Comparison of ENCODE assay signal across 9 mouse cellular contexts in genomic region chr17:80165741-80166140, GRCm38 (mm10). TPM values are rescaled to one million over a fixed set of nuclear protein-coding genes. Genes with fewer than 3 reads are reported as not detected.
A peak's percentile ranks its signal among the peaks of the same experiment; 100 is the strongest.
DNase-seq lines count a peak whose midpoint lies in the region; ATAC-seq and TF ChIP-seq lines count a peak whose summit lies in the region.
"Had no signal": no experiment of that assay in that cellular context is flagged by ENCODE, and none has a peak within 500 bp of the region (broad histone marks: within the 10 kb centered on the region; RNA-seq: fewer than 3 reads in every experiment).

No protein-coding gene starts in this region.

- no peak overlapping the region for H3K9ac ChIP-seq in liver, adult 2 months (ENCODE audit: low read depth, low read length)
- no peak overlapping the region for H3K9ac ChIP-seq in liver, embryonic 11.5 days (ENCODE audit: low read depth, low read length)
- no peak overlapping the region for H3K9ac ChIP-seq in limb, embryonic 15.5 days

- ATAC-seq in liver, embryonic 11.5 days (replicated peaks; ENCODE audit: low FRiP score), result no peak
- ATAC-seq in limb, embryonic 15.5 days (ENCODE audit: insufficient number of reproducible peaks, low FRiP score, low TSS enrichment, low read depth), result peak; percentile 73; the same call in 1 of the 2 replicates

- intact Hi-C loops in heart, postnatal 14 days (cut with DNase I), result loop anchor here (5.0 kb wide), 1 partner anchor 38 kb away; the partner anchor contains the start of gene Galm

- no peaks in the 10 kb centered on the region for H3K27me3 ChIP-seq in liver, adult 2 months (ENCODE audit: control insufficient read depth, insufficient read depth, low read length)
- H3K27me3 ChIP-seq in liver, embryonic 11.5 days (replicated peaks; ENCODE audit: control insufficient read depth, insufficient read depth, low read length), result no peaks in the 10 kb centered on the region
- H3K27me3 ChIP-seq in limb, embryonic 15.5 days, result no peaks in the 10 kb centered on the region
- no peaks in the 10 kb centered on the region for H3K27me3 ChIP-seq in midbrain, embryonic 10.5 days (ENCODE audit: low read depth, poor library complexity, severe bottlenecking)

- no peak overlapping the region for H3K27ac ChIP-seq in liver, adult 2 months (replicated peaks; ENCODE audit: insufficient read depth, low read depth, low read length)
- no peak overlapping the region for H3K27ac ChIP-seq in liver, embryonic 11.5 days (ENCODE audit: low read depth, low read length)
- peak overlapping the region; percentile 66; the same call in 1 of the 2 replicates for H3K27ac ChIP-seq in cortical plate, adult 2 months (ENCODE audit: insufficient read depth, low read length)
- H3K27ac ChIP-seq in limb, embryonic 15.5 days, result peak overlapping the region; percentile 75
- no peak overlapping the region for H3K27ac ChIP-seq in midbrain, embryonic 10.5 days (replicated peaks)
- H3K27ac ChIP-seq: kidney, postnatal 0 days had no signal

- no peak overlapping the region for H3K4me3 ChIP-seq in liver, adult 2 months (ENCODE audit: insufficient read depth, low read depth, low read length)
- H3K4me3 ChIP-seq in liver, embryonic 11.5 days (ENCODE audit: low read depth, low read length), result no peak overlapping the region
- H3K4me3 ChIP-seq in cortical plate, adult 2 months (ENCODE audit: insufficient read depth, low read length), result no peak overlapping the region
- no peak overlapping the region for H3K4me3 ChIP-seq in limb, embryonic 15.5 days
- H3K4me3 ChIP-seq in midbrain, embryonic 10.5 days, result no peak overlapping the region

- no peak overlapping the region for H3K4me2 ChIP-seq in liver, embryonic 11.5 days
- no peak overlapping the region for H3K4me2 ChIP-seq in limb, embryonic 15.5 days

- 55% methylated on average over 6 of the region's 6 CpGs for WGBS in liver, adult 2 months
- 68% methylated on average over 6 of the region's 6 CpGs for WGBS in liver, embryonic 11.5 days
- 42% methylated on average over 6 of the region's 6 CpGs for WGBS in limb, embryonic 15.5 days
- 87% methylated on average over 6 of the region's 6 CpGs for WGBS in midbrain, embryonic 10.5 days

- H3K9me3 ChIP-seq in liver, embryonic 11.5 days (ENCODE audit: control insufficient read depth, low read length), result no peaks in the 10 kb centered on the region
- H3K9me3 ChIP-seq in limb, embryonic 15.5 days, result no peaks in the 10 kb centered on the region
- H3K9me3 ChIP-seq in midbrain, embryonic 10.5 days (replicated peaks), result no peaks in the 10 kb centered on the region

- peaks cover 19% of the 10 kb centered on the region for H3K4me1 ChIP-seq in liver, adult 2 months (ENCODE audit: control insufficient read depth, insufficient read depth, low read length)
- H3K4me1 ChIP-seq in liver, embryonic 11.5 days (replicated peaks; ENCODE audit: control insufficient read depth, insufficient read depth, low read length), result no peaks in the 10 kb centered on the region; the same call in 1 of the 2 replicates
- H3K4me1 ChIP-seq in cortical plate, adult 2 months (ENCODE audit: control insufficient read depth, insufficient read depth, low read length), result peaks cover 16% of the 10 kb centered on the region
- H3K4me1 ChIP-seq in limb, embryonic 15.5 days, result peaks cover 25% of the 10 kb centered on the region
- H3K4me1 ChIP-seq in midbrain, embryonic 10.5 days, result peaks cover 25% of the 10 kb centered on the region

- TF ChIP-seq POLR2A in liver, adult 2 months (IDR thresholded peaks at IDR 0.05; ENCODE audit: extremely low read depth, insufficient read depth, low read length), result no peak
- TF ChIP-seq POLR2A in cortical plate, adult 2 months (IDR thresholded peaks at IDR 0.05; ENCODE audit: extremely low read depth, insufficient read depth, low read length), result no peak

- DNase-seq in liver, adult 2 months (ENCODE audit: extremely low read depth, low read depth, low spot score), result peak; percentile 52
- DNase-seq in liver, embryonic 11.5 days (ENCODE audit: low spot score), result no peak
- DNase-seq in heart, postnatal 14 days, result peak; percentile 51 to 59
- DNase-seq in spleen, adult 12 weeks (ENCODE audit: low spot score), result no peak
- no peak for DNase-seq in urinary bladder, postnatal 4 days (ENCODE audit: low spot score in 2 of 2)
- DNase-seq in midbrain, embryonic 10.5 days (ENCODE audit: low spot score), result no peak

- peaks cover 6% of the 10 kb centered on the region; the same call in 1 of the 2 replicates for H3K36me3 ChIP-seq in liver, adult 2 months (ENCODE audit: control insufficient read depth, insufficient read depth, low read length)
- H3K36me3 ChIP-seq in liver, embryonic 11.5 days (ENCODE audit: control insufficient read depth, insufficient read depth, low read length), result no peaks in the 10 kb centered on the region
- H3K36me3 ChIP-seq in limb, embryonic 15.5 days, result no peaks in the 10 kb centered on the region
- no peaks in the 10 kb centered on the region for H3K36me3 ChIP-seq in midbrain, embryonic 10.5 days

- H3K79me2 ChIP-seq in liver, adult 2 months (ENCODE audit: control insufficient read depth, insufficient read depth, low read length), result peaks cover 14% of the 10 kb centered on the region; the same call in 1 of the 2 replicates

- no peak for TF ChIP-seq CTCF in liver, adult 2 months (IDR thresholded peaks at IDR 0.05; ENCODE audit: low read depth, low read length)
- no peak for TF ChIP-seq CTCF in cortical plate, adult 2 months (IDR thresholded peaks at IDR 0.05; ENCODE audit: extremely low read depth, insufficient read depth, low read length)

RNA-seq across cellular contexts. Expression of gene Galm, which starts 38.5 kb away (rescaled TPM):
- 68.6 and 70.5 TPM in 2 replicates for total RNA-seq in liver, adult 2 months (2014; rRNA removed)
- 81.2 and 98.5 TPM in 2 replicates for polyA plus RNA-seq in liver, adult 2 months (2012; rRNA removed)
- polyA plus RNA-seq in liver, embryonic 11.5 days (2014; fragmentation: Nextera tagmentation; extraction: Ambion mirVana), result 16.7 and 18.7 TPM in 2 replicates
- polyA plus RNA-seq in cortical plate, adult 2 months (2012; rRNA removed), result 2.2 and 2.4 TPM in 2 replicates
- total RNA-seq in heart, postnatal 14 days (2021), result 10 to 100 TPM; 11.0 to 12.4 TPM
- polyA plus RNA-seq in limb, embryonic 15.5 days (2015; fragmentation: Nextera tagmentation; extraction: Ambion mirVana), result 12.9 and 14.1 TPM in 2 replicates
- polyA plus RNA-seq in midbrain, embryonic 10.5 days (2016; fragmentation: Nextera tagmentation; extraction: Ambion mirVana), result 8.1 and 9.9 TPM in 2 replicates

RNA-seq across cellular contexts. Expression of gene Srsf7, which starts 41.4 kb away (rescaled TPM):
- total RNA-seq in liver, adult 2 months (2014; rRNA removed), result 20.5 and 22.3 TPM in 2 replicates
- polyA plus RNA-seq in liver, adult 2 months (2012; rRNA removed), result 13.2 and 20.6 TPM in 2 replicates
- 649 and 673 TPM in 2 replicates for polyA plus RNA-seq in liver, embryonic 11.5 days (2014; fragmentation: Nextera tagmentation; extraction: Ambion mirVana)
- polyA plus RNA-seq in cortical plate, adult 2 months (2012; rRNA removed), result 136 and 137 TPM in 2 replicates
- total RNA-seq in heart, postnatal 14 days (2021), result 10 to 100 TPM; 42.8 to 51.6 TPM
- 496 and 517 TPM in 2 replicates for polyA plus RNA-seq in limb, embryonic 15.5 days (2015; fragmentation: Nextera tagmentation; extraction: Ambion mirVana)
- polyA plus RNA-seq in midbrain, embryonic 10.5 days (2016; fragmentation: Nextera tagmentation; extraction: Ambion mirVana), result 795 and 858 TPM in 2 replicates

RNA-seq across cellular contexts. Expression of gene Ttc39d, which starts 41.5 kb away (rescaled TPM):
- total RNA-seq in liver, adult 2 months (2014; rRNA removed), result not detected in 2 replicates
- polyA plus RNA-seq in liver, adult 2 months (2012; rRNA removed), result not detected in 2 replicates
- not detected in 2 replicates for polyA plus RNA-seq in liver, embryonic 11.5 days (2014; fragmentation: Nextera tagmentation; extraction: Ambion mirVana)
- 0.08 and 0.11 TPM in 2 replicates for polyA plus RNA-seq in cortical plate, adult 2 months (2012; rRNA removed)
- total RNA-seq in heart, postnatal 14 days (2021), result under 1 TPM in 1 of 2 experiments, not detected in 1; 0.07 TPM
- polyA plus RNA-seq in limb, embryonic 15.5 days (2015; fragmentation: Nextera tagmentation; extraction: Ambion mirVana), result 0.05 TPM in 1 of 2 replicates, not detected in the other
- polyA plus RNA-seq in midbrain, embryonic 10.5 days (2016; fragmentation: Nextera tagmentation; extraction: Ambion mirVana), result 0.06 and 0.19 TPM in 2 replicates
- polyA plus RNA-seq: kidney, postnatal 0 days had no signal

RNA-seq across cellular contexts. Expression of gene Gemin6, which starts 58.5 kb away (rescaled TPM):
- total RNA-seq in liver, adult 2 months (2014; rRNA removed), result 4.9 and 5.9 TPM in 2 replicates
- polyA plus RNA-seq in liver, adult 2 months (2012; rRNA removed), result 2.2 and 2.3 TPM in 2 replicates
- polyA plus RNA-seq in liver, embryonic 11.5 days (2014; fragmentation: Nextera tagmentation; extraction: Ambion mirVana), result 71.9 and 75.9 TPM in 2 replicates
- polyA plus RNA-seq in cortical plate, adult 2 months (2012; rRNA removed), result 7.6 and 8.0 TPM in 2 replicates
- 1 to 10 TPM; 3.1 to 3.3 TPM for total RNA-seq in heart, postnatal 14 days (2021)
- 29.5 and 32.6 TPM in 2 replicates for polyA plus RNA-seq in limb, embryonic 15.5 days (2015; fragmentation: Nextera tagmentation; extraction: Ambion mirVana)
- 50.6 and 66.2 TPM in 2 replicates for polyA plus RNA-seq in midbrain, embryonic 10.5 days (2016; fragmentation: Nextera tagmentation; extraction: Ambion mirVana)

Comparison
In these comparisons a context has a peak if more than half of its experiments do, and no peak if none do; other contexts are left out.
1. DNase-seq: peak in liver, adult 2 months (single experiment) and heart, postnatal 14 days (2 of 2); none in liver, embryonic 11.5 days (single experiment), spleen, adult 12 weeks (single experiment), urinary bladder, postnatal 4 days (0 of 2) and midbrain, embryonic 10.5 days (single experiment).
2. H3K27ac ChIP-seq: peak in cortical plate, adult 2 months (single experiment) and limb, embryonic 15.5 days (single experiment); none in liver, adult 2 months (single experiment), liver, embryonic 11.5 days (single experiment) and midbrain, embryonic 10.5 days (single experiment).